26 mouse cellular contexts compared by ENCODE assay signal in genomic region chr5:38441088-38441839, GRCm38 (mm10).
A peak's percentile ranks its signal among the peaks of the same experiment; 100 is the strongest.
DNase-seq lines count a peak whose midpoint lies in the region; ATAC-seq lines count a peak whose summit lies in the region.
"Had no signal": no experiment of that assay in that cellular context is flagged by ENCODE, and none has a peak within 500 bp of the region (broad histone marks: within the 10 kb centered on the region; RNA-seq: fewer than 3 reads in every experiment).

No protein-coding gene starts in this region.

- no peak overlapping the region for H3K27ac ChIP-seq in hindbrain, embryonic 14.5 days
- H3K27ac ChIP-seq in hindbrain, embryonic 10.5 days, result no peak overlapping the region
- no peak overlapping the region for H3K27ac ChIP-seq in neural tube, embryonic 13.5 days (replicated peaks)
- H3K27ac ChIP-seq in neural tube, embryonic 15.5 days (replicated peaks), result 0 out of 2 replicates have a peak overlapping the region, but pooled peaks have one; percentile 28
- H3K27ac ChIP-seq in embryonic facial prominence, embryonic 10.5 days (replicated peaks), result no peak overlapping the region
- H3K27ac ChIP-seq: forebrain, embryonic 15.5 days; heart, embryonic 10.5 days; limb, embryonic 13.5 days; liver, embryonic 12.5 days had no signal

- H3K4me1 ChIP-seq in hindbrain, embryonic 14.5 days (replicated peaks; ENCODE audit: control insufficient read depth, insufficient read depth, low read length), result no peaks in the 10 kb centered on the region
- H3K4me1 ChIP-seq in hindbrain, embryonic 10.5 days (replicated peaks), result no peaks in the 10 kb centered on the region
- H3K4me1 ChIP-seq in neural tube, embryonic 13.5 days (replicated peaks), result peaks cover 3% of the 10 kb centered on the region; the same call in 1 of the 2 replicates
- H3K4me1 ChIP-seq in neural tube, embryonic 15.5 days, result peaks cover 8% of the 10 kb centered on the region
- H3K4me1 ChIP-seq in embryonic facial prominence, embryonic 10.5 days, result no peaks in the 10 kb centered on the region
- H3K4me1 ChIP-seq: forebrain, embryonic 15.5 days; heart, embryonic 10.5 days; liver, embryonic 12.5 days had no signal

- H3K27me3 ChIP-seq in hindbrain, embryonic 14.5 days (ENCODE audit: control insufficient read depth, insufficient read depth, low read length), result no peaks in the 10 kb centered on the region
- H3K27me3 ChIP-seq in hindbrain, embryonic 10.5 days (ENCODE audit: insufficient read depth, poor library complexity, severe bottlenecking), result no peaks in the 10 kb centered on the region
- H3K27me3 ChIP-seq in neural tube, embryonic 13.5 days, result no peaks in the 10 kb centered on the region
- no peaks in the 10 kb centered on the region for H3K27me3 ChIP-seq in neural tube, embryonic 15.5 days (replicated peaks)
- no peaks in the 10 kb centered on the region for H3K27me3 ChIP-seq in embryonic facial prominence, embryonic 10.5 days (replicated peaks; ENCODE audit: low read depth, poor library complexity, severe bottlenecking)
- H3K27me3 ChIP-seq: CH12.LX; forebrain, embryonic 15.5 days; limb, embryonic 13.5 days; liver, embryonic 12.5 days had no signal

- no peak overlapping the region for H3K4me3 ChIP-seq in hindbrain, embryonic 14.5 days (replicated peaks; ENCODE audit: low read length)
- H3K4me3 ChIP-seq in hindbrain, embryonic 10.5 days, result no peak overlapping the region
- no peak overlapping the region for H3K4me3 ChIP-seq in neural tube, embryonic 13.5 days
- H3K4me3 ChIP-seq in neural tube, embryonic 15.5 days (replicated peaks), result no peak overlapping the region
- H3K4me3 ChIP-seq in embryonic facial prominence, embryonic 10.5 days, result no peak overlapping the region
- H3K4me3 ChIP-seq: forebrain, embryonic 15.5 days; heart, embryonic 10.5 days; limb, embryonic 13.5 days; liver, embryonic 12.5 days had no signal

- no peaks in the 10 kb centered on the region for H3K9me3 ChIP-seq in hindbrain, embryonic 14.5 days (ENCODE audit: control insufficient read depth, low read length)
- 0 out of 2 replicates have a peak, but pooled peaks cover 5% of the 10 kb centered on the region for H3K9me3 ChIP-seq in hindbrain, embryonic 10.5 days
- no peaks in the 10 kb centered on the region for H3K9me3 ChIP-seq in neural tube, embryonic 13.5 days
- H3K9me3 ChIP-seq in neural tube, embryonic 15.5 days (replicated peaks), result no peaks in the 10 kb centered on the region
- H3K9me3 ChIP-seq in embryonic facial prominence, embryonic 10.5 days, result no peaks in the 10 kb centered on the region
- H3K9me3 ChIP-seq: forebrain, embryonic 15.5 days; heart, embryonic 10.5 days; limb, embryonic 13.5 days; liver, embryonic 12.5 days had no signal

- no peaks in the 10 kb centered on the region for H3K36me3 ChIP-seq in hindbrain, embryonic 14.5 days (replicated peaks; ENCODE audit: control insufficient read depth, insufficient read depth)
- H3K36me3 ChIP-seq in hindbrain, embryonic 10.5 days, result no peaks in the 10 kb centered on the region
- H3K36me3 ChIP-seq in neural tube, embryonic 13.5 days, result no peaks in the 10 kb centered on the region
- no peaks in the 10 kb centered on the region for H3K36me3 ChIP-seq in neural tube, embryonic 15.5 days
- H3K36me3 ChIP-seq in embryonic facial prominence, embryonic 10.5 days (replicated peaks), result no peaks in the 10 kb centered on the region
- H3K36me3 ChIP-seq: forebrain, embryonic 15.5 days; heart, embryonic 10.5 days; limb, embryonic 13.5 days had no signal

- H3K4me2 ChIP-seq in hindbrain, embryonic 14.5 days (replicated peaks), result no peak overlapping the region
- no peak overlapping the region for H3K4me2 ChIP-seq in neural tube, embryonic 13.5 days
- no peak overlapping the region for H3K4me2 ChIP-seq in neural tube, embryonic 15.5 days
- H3K4me2 ChIP-seq: forebrain, embryonic 15.5 days; limb, embryonic 13.5 days; liver, embryonic 12.5 days; midbrain, embryonic 11.5 days had no signal

- no peak overlapping the region for H3K9ac ChIP-seq in hindbrain, embryonic 14.5 days
- no peak overlapping the region for H3K9ac ChIP-seq in neural tube, embryonic 13.5 days
- H3K9ac ChIP-seq in neural tube, embryonic 15.5 days (replicated peaks), result no peak overlapping the region
- H3K9ac ChIP-seq: forebrain, embryonic 15.5 days; limb, embryonic 13.5 days; liver, embryonic 12.5 days had no signal

- no peak for DNase-seq in hindbrain, embryonic 14.5 days (ENCODE audit: low spot score)
- DNase-seq in hindbrain, embryonic 10.5 days (ENCODE audit: low spot score), result no peak
- no peak for DNase-seq in neural tube, embryonic 10.5 days (ENCODE audit: extremely low spot score, low spot score)
- DNase-seq in cerebellum, adult 9-11 months, result peak; percentile 32
- no peak for DNase-seq in adrenal gland, postnatal 14 days
- DNase-seq in embryonic facial prominence, embryonic 10.5 days (ENCODE audit: low spot score), result no peak
- DNase-seq: adrenal gland, adult 8-10 months; B cell, adult 2 months; embryo, embryonic 11 days; gastrocnemius, postnatal 25 days; kidney, adult 2 months; kidney, postnatal 10 days; layer of hippocampus, postnatal 36 days; lung, adult 18-20 months; lung, postnatal 10 days; retina, postnatal 1 day; right cerebral cortex, postnatal 25 days; thymus, postnatal 14 days had no signal

- 0 out of 2 replicates have a peak, but pooled peaks have one; percentile 14 for ATAC-seq in hindbrain, embryonic 14.5 days (ENCODE audit: low FRiP score)
- peak; percentile 36; the same call in 1 of the 2 replicates for ATAC-seq in neural tube, embryonic 13.5 days (ENCODE audit: low read depth)
- ATAC-seq in neural tube, embryonic 15.5 days (ENCODE audit: low FRiP score), result peak; percentile 75
- ATAC-seq: forebrain, embryonic 15.5 days; liver, embryonic 12.5 days had no signal

- WGBS in hindbrain, embryonic 14.5 days, result 71% methylated on average over 10 of the region's 10 CpGs
- 80% methylated on average over 10 of the region's 10 CpGs for WGBS in hindbrain, embryonic 10.5 days
- WGBS in neural tube, embryonic 13.5 days, result 73% methylated on average over 10 of the region's 10 CpGs
- WGBS in neural tube, embryonic 15.5 days, result 55% methylated on average over 10 of the region's 10 CpGs
- WGBS in embryonic facial prominence, embryonic 10.5 days, result 79% methylated on average over 10 of the region's 10 CpGs

Comparison
In these comparisons a context has a peak if more than half of its experiments do, and no peak if none do; other contexts are left out.
1. ATAC-seq: peak in every context shown above with its lines; median percentile 75 in neural tube, embryonic 15.5 days; 36 in neural tube, embryonic 13.5 days; 14 in hindbrain, embryonic 14.5 days.